Mouse (Mus musculus): ENCODE measurements around the gene Tet2. TPM values are rescaled to one million over a fixed set of nuclear protein-coding genes. Genes with fewer than 3 reads are reported as not detected.

The Tet2 gene
- polyA plus RNA-seq, 1 experiment, result 84.9 TPM

DNA sequence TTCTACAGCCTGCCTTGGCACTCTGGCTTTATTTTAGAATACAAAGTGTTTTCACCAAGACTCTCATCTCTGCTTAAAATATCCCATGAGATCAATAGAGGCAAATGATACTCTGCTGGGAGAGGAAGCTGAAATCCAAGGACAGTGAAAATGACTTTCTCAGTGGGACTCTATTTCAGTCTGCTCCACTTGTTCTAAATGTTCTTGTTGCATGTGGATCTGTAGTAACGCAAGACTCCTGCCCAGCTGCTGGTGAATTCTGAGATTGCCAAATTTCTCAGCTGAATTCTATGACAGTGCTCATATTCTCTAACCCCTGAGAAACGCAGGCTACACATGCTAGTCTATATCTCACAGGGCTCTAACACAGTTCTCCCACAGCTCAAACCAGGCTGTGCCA is 35.1 kb downstream of the Tet2 start:
- H3K4me1 ChIP-seq (ENCODE audit: control insufficient read depth, insufficient read depth, low read length), result peaks cover 7% of the 10 kb centered on the region; the same call in 1 of the 2 replicates
- TF ChIP-seq POLR2A (IDR thresholded peaks at IDR 0.05; ENCODE audit: borderline replicate concordance, low read depth, low read length) (no peak), CTCF (IDR thresholded peaks at IDR 0.05; ENCODE audit: low read depth, low read length) (no peak)
- no peak overlapping the region for H3K27ac ChIP-seq (ENCODE audit: insufficient read depth, low read depth, low read length)
- H3K4me3 ChIP-seq (ENCODE audit: insufficient read depth, low read length), result no peak overlapping the region

DNA sequence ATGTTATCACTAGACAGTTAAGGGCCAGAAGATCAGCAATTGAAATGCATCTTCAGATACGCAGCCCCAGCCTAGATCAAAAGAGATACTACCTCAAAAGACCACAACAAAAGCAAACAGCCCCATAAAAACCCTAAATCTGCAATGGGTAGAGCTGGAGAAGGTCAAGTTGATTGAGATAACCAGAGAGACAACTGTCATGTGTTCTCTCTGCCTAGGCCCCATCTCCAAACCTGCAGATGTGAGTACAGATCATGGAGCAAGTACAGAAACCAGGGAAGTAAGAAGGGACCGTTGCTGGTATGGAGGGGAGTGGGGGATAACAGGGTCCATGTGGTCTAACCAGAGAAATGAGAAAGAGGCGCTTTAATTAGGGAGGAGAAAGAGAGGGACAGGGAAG is 36.1 kb downstream of the Tet2 start:
- Histone ChIP-seq H3K27ac (ENCODE audit: insufficient read depth, low read depth, low read length) (no peak overlapping the region), H3K4me1 (ENCODE audit: control insufficient read depth, insufficient read depth, low read length) (peaks cover 7% of the 10 kb centered on the region; the same call in 1 of the 2 replicates), H3K4me3 (ENCODE audit: insufficient read depth, low read length) (no peak overlapping the region)
- TF ChIP-seq CTCF (IDR thresholded peaks at IDR 0.05; ENCODE audit: low read depth, low read length) (no peak), POLR2A (IDR thresholded peaks at IDR 0.05; ENCODE audit: borderline replicate concordance, low read depth, low read length) (no peak)

DNA sequence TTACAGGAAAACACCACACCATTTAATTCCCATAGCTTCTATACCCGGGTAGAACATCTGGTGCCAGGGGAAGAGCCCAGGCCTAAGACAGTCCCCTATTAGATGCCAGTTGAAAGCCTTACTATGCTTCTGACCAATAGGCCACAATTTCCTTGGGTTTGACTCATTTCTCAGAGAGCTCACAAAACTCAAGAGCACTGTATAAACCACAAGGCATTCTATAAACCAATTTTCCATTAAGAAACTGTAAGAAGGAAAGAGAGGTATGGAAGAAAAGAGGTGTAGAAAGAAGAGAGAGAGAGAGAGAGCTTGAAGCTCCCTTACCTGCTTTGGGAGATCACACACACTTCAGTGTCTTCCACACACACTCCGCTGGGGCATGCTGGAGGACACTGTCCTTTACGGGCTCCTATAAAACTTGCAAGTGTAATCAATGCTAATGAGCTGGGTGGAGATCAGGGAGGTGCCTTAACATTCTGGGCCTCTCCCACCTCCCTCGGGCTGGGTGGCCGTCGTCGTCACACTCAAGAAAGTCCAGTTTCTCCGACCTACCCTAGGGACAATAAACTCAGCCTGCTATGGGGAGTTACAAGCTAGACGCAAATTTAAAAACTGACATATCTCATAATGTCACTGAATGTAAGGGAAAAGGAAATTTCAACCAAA is 38.5 kb downstream of the Tet2 start:
- Histone ChIP-seq H3K4me1 (ENCODE audit: control insufficient read depth, insufficient read depth, low read length) (peaks cover 7% of the 10 kb centered on the region; the same call in 1 of the 2 replicates), H3K27ac (ENCODE audit: insufficient read depth, low read depth, low read length) (no peak overlapping the region), H3K4me3 (ENCODE audit: insufficient read depth, low read length) (no peak overlapping the region)
- TF ChIP-seq CTCF (IDR thresholded peaks at IDR 0.05; ENCODE audit: low read depth, low read length) (no peak), POLR2A (IDR thresholded peaks at IDR 0.05; ENCODE audit: borderline replicate concordance, low read depth, low read length) (no peak)

DNA sequence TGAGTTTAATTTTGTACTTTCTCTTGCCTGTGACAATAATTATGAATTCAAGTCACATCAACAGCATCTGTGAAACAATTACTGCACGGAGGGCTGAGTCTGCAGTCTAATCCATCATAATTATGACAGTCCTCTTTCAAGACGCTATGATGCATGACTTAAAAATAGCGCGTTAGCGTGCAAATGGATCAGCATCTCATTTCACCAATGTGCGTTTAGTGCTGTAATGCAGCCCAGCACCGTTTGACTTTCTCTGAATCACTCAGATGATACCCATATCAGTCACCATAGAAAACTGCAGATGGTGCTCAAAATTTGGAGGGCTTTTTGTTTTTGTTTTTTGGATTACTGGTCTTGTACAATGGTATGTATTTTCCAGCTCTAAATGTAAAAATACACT is 48.0 kb downstream of the Tet2 start:
- Histone ChIP-seq H3K27ac (ENCODE audit: insufficient read depth, low read depth, low read length) (no peak overlapping the region), H3K4me1 (ENCODE audit: control insufficient read depth, insufficient read depth, low read length) (0 out of 2 replicates have a peak, but pooled peaks cover 2% of the 10 kb centered on the region), H3K4me3 (ENCODE audit: insufficient read depth, low read length) (no peak overlapping the region)
- TF ChIP-seq POLR2A (IDR thresholded peaks at IDR 0.05; ENCODE audit: borderline replicate concordance, low read depth, low read length) (no peak), CTCF (IDR thresholded peaks at IDR 0.05; ENCODE audit: low read depth, low read length) (no peak)

DNA sequence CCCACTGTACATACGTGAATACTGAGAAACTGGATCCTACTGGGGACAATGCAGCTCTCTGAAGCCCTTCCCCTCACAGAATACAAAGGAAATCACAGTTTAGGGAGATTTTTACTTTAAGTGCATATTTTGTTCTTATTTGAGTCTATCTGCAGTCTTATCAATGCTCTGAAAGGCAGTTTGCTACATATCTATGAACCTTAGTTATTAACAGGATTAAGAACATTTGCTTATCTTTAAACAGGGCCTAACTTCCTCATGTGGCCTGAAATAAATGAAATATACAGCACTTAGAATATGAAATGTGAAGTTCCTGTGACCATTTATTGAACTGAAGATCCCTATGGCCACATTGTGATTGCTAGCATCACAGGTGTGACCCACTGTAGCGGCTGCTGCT is 53.6 kb downstream of the Tet2 start:
- Histone ChIP-seq H3K27ac (ENCODE audit: insufficient read depth, low read depth, low read length) (no peak overlapping the region), H3K4me1 (ENCODE audit: control insufficient read depth, insufficient read depth, low read length) (no peaks in the 10 kb centered on the region), H3K4me3 (ENCODE audit: insufficient read depth, low read length) (no peak overlapping the region)
- TF ChIP-seq CTCF (IDR thresholded peaks at IDR 0.05; ENCODE audit: low read depth, low read length) (no peak), POLR2A (IDR thresholded peaks at IDR 0.05; ENCODE audit: borderline replicate concordance, low read depth, low read length) (no peak)

DNA sequence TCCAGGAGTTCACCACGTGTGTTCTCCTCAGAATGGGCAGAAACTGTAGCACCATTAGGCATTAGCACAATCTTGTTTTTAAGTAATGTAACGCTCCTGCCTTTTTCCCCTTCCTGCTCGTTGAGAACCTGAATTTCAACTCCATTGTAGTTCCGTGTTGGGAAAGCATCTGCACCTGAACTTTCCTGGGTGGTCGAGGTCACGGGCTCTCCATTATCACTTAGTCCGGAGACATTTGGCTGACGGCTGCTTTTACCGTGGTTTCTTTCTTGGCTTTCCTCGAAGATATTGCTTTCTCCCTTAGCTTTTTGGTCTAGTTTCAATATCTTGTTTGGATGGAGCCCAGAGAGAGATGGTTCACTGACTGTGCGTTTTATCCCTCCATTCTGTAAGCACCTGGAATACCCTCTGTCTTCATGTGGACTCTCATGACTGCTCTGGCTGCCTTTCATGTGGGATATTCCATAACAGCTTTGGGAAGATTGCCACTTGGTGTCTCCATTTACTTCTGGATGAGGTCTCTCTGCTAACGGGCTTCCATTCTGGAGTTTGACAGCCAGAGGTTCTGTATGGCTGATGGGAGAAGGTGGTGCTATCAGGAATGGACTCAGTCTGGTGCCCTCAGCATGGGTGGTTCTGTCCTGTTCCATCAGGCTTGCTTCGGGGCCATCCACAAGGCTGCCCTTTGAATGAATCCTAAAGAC is 56.8 kb downstream of the Tet2 start:
- TF ChIP-seq POLR2A (IDR thresholded peaks at IDR 0.05; ENCODE audit: borderline replicate concordance, low read depth, low read length) (no peak), CTCF (IDR thresholded peaks at IDR 0.05; ENCODE audit: low read depth, low read length) (no peak)
- H3K27ac ChIP-seq (ENCODE audit: insufficient read depth, low read depth, low read length), result no peak overlapping the region

DNA sequence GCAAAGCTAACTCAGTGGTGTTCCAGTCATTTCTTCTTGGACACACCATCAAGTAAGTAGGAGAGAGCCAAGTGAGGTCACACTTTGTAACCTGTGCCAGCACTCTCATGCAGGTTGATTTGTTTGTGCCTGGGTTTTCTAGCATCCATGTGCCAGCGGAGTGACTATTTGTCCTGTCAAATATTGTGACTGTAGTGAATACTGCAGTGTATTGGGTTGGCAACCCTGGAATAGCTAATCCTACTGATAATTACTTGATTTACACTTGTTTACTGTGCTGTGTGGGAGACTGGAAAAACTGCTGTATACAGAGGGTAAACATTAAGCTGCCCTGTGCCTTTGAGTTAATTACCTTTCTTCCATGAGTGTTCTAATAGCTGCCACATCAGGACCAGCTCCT is 62.1 kb downstream of the Tet2 start:
- H3K4me1 ChIP-seq (ENCODE audit: control insufficient read depth, insufficient read depth, low read length), result no peaks in the 10 kb centered on the region
- H3K27ac ChIP-seq (ENCODE audit: insufficient read depth, low read depth, low read length), result no peak overlapping the region
- no peak overlapping the region for H3K4me3 ChIP-seq (ENCODE audit: insufficient read depth, low read length)
- no peak for TF ChIP-seq CTCF (IDR thresholded peaks at IDR 0.05; ENCODE audit: low read depth, low read length)
- TF ChIP-seq POLR2A (IDR thresholded peaks at IDR 0.05; ENCODE audit: borderline replicate concordance, low read depth, low read length), result no peak

More for the DNA sequence above, 56.8 kb downstream of the Tet2 start:
- Histone ChIP-seq H3K4me1 (ENCODE audit: control insufficient read depth, insufficient read depth, low read length) (no peaks in the 10 kb centered on the region), H3K4me3 (ENCODE audit: insufficient read depth, low read length) (no peak overlapping the region)

DNA sequence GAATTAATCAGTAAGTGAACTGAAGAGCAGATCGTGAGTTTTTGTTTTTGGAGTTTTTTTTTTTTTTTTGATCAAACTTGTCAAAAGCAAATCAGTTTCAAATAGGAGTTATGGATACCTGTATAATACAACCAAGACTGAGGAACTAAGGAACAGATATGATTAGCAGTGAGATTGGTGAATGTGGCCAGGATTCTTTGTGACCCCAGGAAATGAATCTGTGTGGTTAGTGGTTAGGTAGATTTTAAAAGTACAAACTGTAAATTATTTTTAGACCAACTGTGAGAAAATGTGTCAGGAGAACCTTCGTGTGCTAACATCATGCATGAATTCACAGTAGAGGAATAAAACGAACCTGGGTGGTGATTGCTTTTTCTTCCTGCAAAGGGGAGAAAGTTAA is 66.0 kb downstream of the Tet2 start:
- Histone ChIP-seq H3K4me3 (ENCODE audit: insufficient read depth, low read length) (no peak overlapping the region), H3K4me1 (ENCODE audit: control insufficient read depth, insufficient read depth, low read length) (no peaks in the 10 kb centered on the region), H3K27ac (ENCODE audit: insufficient read depth, low read depth, low read length) (no peak overlapping the region)
- TF ChIP-seq POLR2A (IDR thresholded peaks at IDR 0.05; ENCODE audit: borderline replicate concordance, low read depth, low read length) (no peak), CTCF (IDR thresholded peaks at IDR 0.05; ENCODE audit: low read depth, low read length) (no peak)

DNA sequence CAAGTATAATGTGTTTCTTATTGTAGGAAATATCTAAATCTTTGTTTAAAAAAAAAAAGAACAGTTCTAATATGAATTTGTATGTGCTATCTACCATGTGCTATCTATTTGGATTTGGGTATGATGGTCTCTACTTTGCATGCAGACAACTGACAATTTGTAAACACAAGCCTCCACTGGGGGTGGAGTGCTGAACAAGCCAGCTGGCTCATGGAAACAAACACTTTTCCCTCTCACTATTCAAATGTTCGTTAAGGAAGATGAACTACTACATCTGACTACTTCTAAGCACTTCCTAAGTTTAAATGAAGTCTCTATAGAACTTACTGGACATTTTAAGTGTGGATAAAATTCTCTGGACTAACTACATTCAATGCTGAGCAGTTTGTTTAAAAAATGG is 71.2 kb downstream of the Tet2 start:
- no peak overlapping the region for H3K4me3 ChIP-seq (ENCODE audit: insufficient read depth, low read length)
- H3K4me1 ChIP-seq (ENCODE audit: control insufficient read depth, insufficient read depth, low read length), result no peaks in the 10 kb centered on the region
- no peak overlapping the region for H3K27ac ChIP-seq (ENCODE audit: insufficient read depth, low read depth, low read length)
- no peak for TF ChIP-seq CTCF (IDR thresholded peaks at IDR 0.05; ENCODE audit: low read depth, low read length)
- no peak for TF ChIP-seq POLR2A (IDR thresholded peaks at IDR 0.05; ENCODE audit: borderline replicate concordance, low read depth, low read length)

DNA sequence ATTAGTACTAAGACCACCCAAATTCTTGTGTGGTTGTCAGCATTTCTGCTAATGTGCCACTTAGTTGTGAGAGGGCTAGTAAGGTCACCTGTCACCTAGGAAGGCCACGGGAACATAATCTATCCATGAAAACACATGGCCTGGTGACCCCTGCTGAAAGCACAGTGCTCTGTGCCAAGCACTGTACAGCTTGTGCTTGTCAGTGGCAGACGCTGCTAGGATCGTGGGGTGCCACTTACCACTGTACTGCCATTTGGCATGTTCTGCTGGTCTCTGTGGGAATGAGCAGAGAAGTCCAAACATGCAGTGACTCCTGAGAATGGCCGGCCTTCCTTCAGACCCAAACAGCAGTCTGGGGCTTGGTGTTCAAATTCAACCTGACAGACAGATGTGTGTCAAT is 73.8 kb downstream of the Tet2 start:
- H3K4me1 ChIP-seq (ENCODE audit: control insufficient read depth, insufficient read depth, low read length), result no peaks in the 10 kb centered on the region
- TF ChIP-seq POLR2A (IDR thresholded peaks at IDR 0.05; ENCODE audit: borderline replicate concordance, low read depth, low read length), result no peak
- TF ChIP-seq CTCF (IDR thresholded peaks at IDR 0.05; ENCODE audit: low read depth, low read length), result no peak
- no peak overlapping the region for H3K4me3 ChIP-seq (ENCODE audit: insufficient read depth, low read length)
- no peak overlapping the region for H3K27ac ChIP-seq (ENCODE audit: insufficient read depth, low read depth, low read length)

Measured in bone marrow macrophage, adult 2 months (primary cell).